Mouse (Mus musculus) splenic B cell, adult 2 months (primary cell): Measurements from ENCODE around the gene Raet1e.
"Not testable (repeated sequence)": the region's sequence is repeated elsewhere in the genome, so short reads cannot be mapped to it uniquely, and the experiment has no call there.

Experiments
- DNase-seq: peaks from one replicate; pipeline ENCODE4 v3.0.0-alpha.2; 2011; ENCODE audit warnings: low read depth, low spot score
- H3K27me3 ChIP-seq: 2 replicates; pipeline ENCODE4 v1.6.1; 2012; ENCODE audit warnings: mild to moderate bottlenecking, low read length, moderate library complexity, mixed read lengths; ENCODE audit not compliant: control insufficient read depth, poor library complexity, insufficient read depth, severe bottlenecking
- H3K36me3 ChIP-seq: 2 replicates; pipeline ENCODE4 v1.6.1; 2012; ENCODE audit warnings: mild to moderate bottlenecking, low read length, moderate library complexity, mixed read lengths; ENCODE audit not compliant: control insufficient read depth, poor library complexity, insufficient read depth, severe bottlenecking

The Raet1e gene

GRCm38 (mm10) chr10:22295676-22296075 is 137.3 kb downstream of the Raet1e start:
- Histone ChIP-seq H3K36me3 (peaks cover 2% of the 10 kb centered on the region), H3K27me3 (no peaks in the 10 kb centered on the region)
- DNase-seq = peak; percentile 40

GRCm38 (mm10) chr10:22297033-22297762 is 138.8 kb downstream of the Raet1e start:
- H3K36me3 ChIP-seq = peaks cover 2% of the 10 kb centered on the region
- DNase-seq = peak; percentile 35

GRCm38 (mm10) chr10:22297766-22298461 is 139.5 kb downstream of the Raet1e start:
- DNase-seq = no peak
- no peaks in the 10 kb centered on the region for H3K27me3 ChIP-seq
- H3K36me3 ChIP-seq = peaks cover 2% of the 10 kb centered on the region

More at GRCm38 (mm10) chr10:22297033-22297762, 138.8 kb downstream of the Raet1e start:
- no peaks in the 10 kb centered on the region for H3K27me3 ChIP-seq

GRCm38 (mm10) chr10:22299324-22299723 is 141.0 kb downstream of the Raet1e start:
- peaks cover 2% of the 10 kb centered on the region for H3K36me3 ChIP-seq
- DNase-seq = peak; percentile 58
- H3K27me3 ChIP-seq = no peaks in the 10 kb centered on the region

- Histone ChIP-seq H3K27me3 (no peaks in the 10 kb centered on the region), H3K36me3 (peaks cover 2% of the 10 kb centered on the region)
- DNase-seq = peak; percentile 66
Measured at GRCm38 (mm10) chr10:22301641-22302040, 143.3 kb downstream of the Raet1e start.

GRCm38 (mm10) chr10:22302344-22303057 is 144.1 kb downstream of the Raet1e start:
- Histone ChIP-seq H3K27me3 (no peaks in the 10 kb centered on the region), H3K36me3 (peaks cover 2% of the 10 kb centered on the region)
- peak; percentile 76 for DNase-seq

GRCm38 (mm10) chr10:22303736-22304135 is 145.4 kb downstream of the Raet1e start:
- H3K27me3 ChIP-seq = no peaks in the 10 kb centered on the region
- DNase-seq = no peak
- H3K36me3 ChIP-seq = no peaks in the 10 kb centered on the region; the same call in 1 of the 2 replicates

GRCm38 (mm10) chr10:22305801-22306200 is 147.4 kb downstream of the Raet1e start:
- Histone ChIP-seq H3K27me3 (no peaks in the 10 kb centered on the region), H3K36me3 (peaks cover 7% of the 10 kb centered on the region; the same call in 1 of the 2 replicates)
- no peak for DNase-seq

GRCm38 (mm10) chr10:22306452-22306851 is 148.1 kb downstream of the Raet1e start:
- H3K27me3 ChIP-seq = no peaks in the 10 kb centered on the region
- DNase-seq = peak; percentile 94
- H3K36me3 ChIP-seq = peaks cover 7% of the 10 kb centered on the region; the same call in 1 of the 2 replicates

- peak; percentile 71 for DNase-seq
- Histone ChIP-seq H3K27me3 (no peaks in the 10 kb centered on the region; the same call in 1 of the 2 replicates), H3K36me3 (peaks cover 7% of the 10 kb centered on the region; the same call in 1 of the 2 replicates)
Measured at GRCm38 (mm10) chr10:22308221-22308620, 149.9 kb downstream of the Raet1e start.

GRCm38 (mm10) chr10:22322858-22323257 is 164.5 kb downstream of the Raet1e start:
- no peaks in the 10 kb centered on the region for H3K27me3 ChIP-seq
- DNase-seq = no peak
- H3K36me3 ChIP-seq = 0 out of 2 replicates have a peak, but pooled peaks cover 2% of the 10 kb centered on the region

- not testable (repeated sequence) for H3K36me3 ChIP-seq, H3K27me3 ChIP-seq
- peak; percentile 24 for DNase-seq
Measured at GRCm38 (mm10) chr10:22345721-22346120, 187.4 kb downstream of the Raet1e start.

- not testable (repeated sequence) for DNase-seq, H3K27me3 ChIP-seq, H3K36me3 ChIP-seq
Measured at GRCm38 (mm10) chr10:22353548-22354195, 195.3 kb downstream of the Raet1e start.

- DNase-seq, H3K27me3 ChIP-seq, H3K36me3 ChIP-seq: not testable (repeated sequence)
Measured at GRCm38 (mm10) chr10:22354196-22354574, 195.8 kb downstream of the Raet1e start.
